Mouse (Mus musculus) retina, postnatal 1 day (tissue): ENCODE measurements at regions not wholly inside any gene's neighbourhood (a gene's known extent, or its start where the extent isn't known, plus 50 kb on each side); places are given as distances from the start of the nearest gene placed in this dataset.

Source experiments
- DNase-seq: peaks from one replicate; pipeline ENCODE4 v3.0.0-alpha.2; 2012

- DNase-seq = no peak
Measured at GRCm38 (mm10) chr5:69665555-69665954, 73.4 kb upstream of the Gnpda2 start.

GRCm38 (mm10) chr5:69663961-69664360, 71.8 kb upstream of the Gnpda2 start:
- DNase-seq = no peak
